Mouse (Mus musculus) forelimb bud, embryonic 11.5 days (tissue): Measurements from ENCODE around the gene Gpam.

Source experiments
- DNase-seq: peaks from one replicate; pipeline ENCODE4 v3.0.0-alpha.2; 2012; ENCODE audit warnings: low read depth, low spot score

Gpam gene

GRCm38 (mm10) chr19:55139301-55139700, 12.3 kb upstream of the Gpam start:
- no peak for DNase-seq

- DNase-seq = no peak
Measured at GRCm38 (mm10) chr19:55138506-55138905, 11.5 kb upstream of the Gpam start.

- no peak for DNase-seq
Measured at GRCm38 (mm10) chr19:55137884-55138283, 10.8 kb upstream of the Gpam start.

GRCm38 (mm10) chr19:55136693-55137427, 9.8 kb upstream of the Gpam start:
- DNase-seq = no peak

- DNase-seq = no peak
Measured at GRCm38 (mm10) chr19:55135918-55136317, 8.9 kb upstream of the Gpam start.

- DNase-seq = no peak
Measured at GRCm38 (mm10) chr19:55134521-55134920, 7.5 kb upstream of the Gpam start.

- DNase-seq = no peak
Measured at GRCm38 (mm10) chr19:55132476-55132875, 5.4 kb upstream of the Gpam start.

- no peak for DNase-seq
Measured at GRCm38 (mm10) chr19:55131747-55132146, 4.7 kb upstream of the Gpam start.

- DNase-seq = no peak
Measured at GRCm38 (mm10) chr19:55128469-55128868, 1.4 kb upstream of the Gpam start.

GRCm38 (mm10) chr19:55125456-55125855, 1.6 kb downstream of the Gpam start:
- no peak for DNase-seq

- DNase-seq = no peak
Measured at GRCm38 (mm10) chr19:55123001-55123536, 4.0 kb downstream of the Gpam start.

- DNase-seq = no peak
Measured at GRCm38 (mm10) chr19:55122351-55122980, 4.6 kb downstream of the Gpam start.

- DNase-seq = no peak
Measured at GRCm38 (mm10) chr19:55121836-55122235, 5.2 kb downstream of the Gpam start.

GRCm38 (mm10) chr19:55120518-55121244, 6.4 kb downstream of the Gpam start:
- no peak for DNase-seq

- no peak for DNase-seq
Measured at GRCm38 (mm10) chr19:55119541-55119940, 7.5 kb downstream of the Gpam start.

- DNase-seq = no peak
Measured at GRCm38 (mm10) chr19:55117991-55118390, 9.0 kb downstream of the Gpam start.

- no peak for DNase-seq
Measured at GRCm38 (mm10) chr19:55117059-55117815, 9.8 kb downstream of the Gpam start.

GRCm38 (mm10) chr19:55115532-55115931, 11.5 kb downstream of the Gpam start:
- DNase-seq = no peak

GRCm38 (mm10) chr19:55114825-55115395, 12.1 kb downstream of the Gpam start:
- DNase-seq = no peak

GRCm38 (mm10) chr19:55107896-55108295, 19.1 kb downstream of the Gpam start:
- no peak for DNase-seq

- DNase-seq = no peak
Measured at GRCm38 (mm10) chr19:55105969-55106368, 21.1 kb downstream of the Gpam start.
